Mouse (Mus musculus): ENCODE results near the gene Thbs1. TPM values are rescaled to one million over a fixed set of nuclear protein-coding genes. Genes with fewer than 3 reads are reported as not detected.

Thbs1 gene
- total and polyA plus RNA-seq, 3 experiments: 0.01 TPM; not detected in 2

GRCm38 (mm10) chr2:118075165-118075564 lies 36.5 kb upstream of the Thbs1 start:
- H3K9me3 ChIP-seq (replicated peaks): peaks cover 44% of the 10 kb centered on the region
- no peaks in the 10 kb centered on the region for H3K36me3 ChIP-seq (replicated peaks)

GRCm38 (mm10) chr2:118079131-118079530 lies 32.5 kb upstream of the Thbs1 start:
- Histone ChIP-seq H3K9me3 (replicated peaks) (peaks cover 33% of the 10 kb centered on the region), H3K4me1 (ENCODE audit: insufficient read depth, low read depth, low read length) (no peaks in the 10 kb centered on the region), H3K27me3 (ENCODE audit: insufficient read depth, low read length) (no peaks in the 10 kb centered on the region), H3K36me3 (replicated peaks) (no peaks in the 10 kb centered on the region), H3K4me3 (ENCODE audit: low read depth, low read length) (no peak overlapping the region)
- no peak for TF ChIP-seq GATA2 (IDR thresholded peaks at IDR 0.05; ENCODE audit: borderline replicate concordance, low read depth, low read length)
- no peak for TF ChIP-seq TAL1 (conservative IDR thresholded peaks at IDR 0.05; ENCODE audit: low read depth, low read length)
- TF ChIP-seq CTCF (IDR thresholded peaks at IDR 0.05; ENCODE audit: low read depth, low read length): no peak
- TF ChIP-seq GATA1 (IDR thresholded peaks at IDR 0.05; ENCODE audit: borderline replicate concordance, low read length): no peak
- no peak for TF ChIP-seq POLR2AphosphoS5 (IDR thresholded peaks at IDR 0.05; ENCODE audit: insufficient replicate concordance, low read depth, low read length)
- ATAC-seq (ENCODE audit: extremely low read depth, insufficient number of reproducible peaks, low FRiP score, poor library complexity, severe bottlenecking): no peak; the same call in 1 of the 2 replicates
- DNase-seq (ENCODE audit: low spot score): no peak

More at GRCm38 (mm10) chr2:118075165-118075564, 36.5 kb upstream of the Thbs1 start:
- Histone ChIP-seq H3K27me3 (ENCODE audit: insufficient read depth, low read length) (no peaks in the 10 kb centered on the region), H3K4me3 (ENCODE audit: low read depth, low read length) (no peak overlapping the region), H3K4me1 (ENCODE audit: insufficient read depth, low read depth, low read length) (no peaks in the 10 kb centered on the region)
- DNase-seq (ENCODE audit: low spot score): no peak
- TF ChIP-seq CTCF (IDR thresholded peaks at IDR 0.05; ENCODE audit: low read depth, low read length) (no peak), GATA1 (IDR thresholded peaks at IDR 0.05; ENCODE audit: borderline replicate concordance, low read length) (no peak), TAL1 (conservative IDR thresholded peaks at IDR 0.05; ENCODE audit: low read depth, low read length) (no peak), POLR2AphosphoS5 (IDR thresholded peaks at IDR 0.05; ENCODE audit: insufficient replicate concordance, low read depth, low read length) (no peak), GATA2 (IDR thresholded peaks at IDR 0.05; ENCODE audit: borderline replicate concordance, low read depth, low read length) (no peak)
- no peak for ATAC-seq (ENCODE audit: extremely low read depth, insufficient number of reproducible peaks, low FRiP score, poor library complexity, severe bottlenecking)

GRCm38 (mm10) chr2:118081581-118081980 lies 30.1 kb upstream of the Thbs1 start:
- H3K36me3 ChIP-seq (replicated peaks): no peaks in the 10 kb centered on the region
- no peaks in the 10 kb centered on the region for H3K4me1 ChIP-seq (ENCODE audit: insufficient read depth, low read depth, low read length)

GRCm38 (mm10) chr2:118083652-118084051 lies 28.0 kb upstream of the Thbs1 start:
- Histone ChIP-seq H3K36me3 (replicated peaks) (no peaks in the 10 kb centered on the region), H3K4me1 (ENCODE audit: insufficient read depth, low read depth, low read length) (no peaks in the 10 kb centered on the region), H3K4me3 (ENCODE audit: low read depth, low read length) (no peak overlapping the region), H3K27me3 (ENCODE audit: insufficient read depth, low read length) (no peaks in the 10 kb centered on the region), H3K9me3 (replicated peaks) (peaks cover 29% of the 10 kb centered on the region)
- ATAC-seq (ENCODE audit: extremely low read depth, insufficient number of reproducible peaks, low FRiP score, poor library complexity, severe bottlenecking) (no peak), DNase-seq (ENCODE audit: low spot score) (no peak)
- TF ChIP-seq GATA1 (IDR thresholded peaks at IDR 0.05; ENCODE audit: borderline replicate concordance, low read length) (no peak), POLR2AphosphoS5 (IDR thresholded peaks at IDR 0.05; ENCODE audit: insufficient replicate concordance, low read depth, low read length) (no peak), CTCF (IDR thresholded peaks at IDR 0.05; ENCODE audit: low read depth, low read length) (no peak), TAL1 (conservative IDR thresholded peaks at IDR 0.05; ENCODE audit: low read depth, low read length) (no peak), GATA2 (IDR thresholded peaks at IDR 0.05; ENCODE audit: borderline replicate concordance, low read depth, low read length) (no peak)

More at GRCm38 (mm10) chr2:118081581-118081980, 30.1 kb upstream of the Thbs1 start:
- H3K4me3 ChIP-seq (ENCODE audit: low read depth, low read length): no peak overlapping the region
- TF ChIP-seq GATA1 (IDR thresholded peaks at IDR 0.05; ENCODE audit: borderline replicate concordance, low read length): no peak
- no peak for TF ChIP-seq GATA2 (IDR thresholded peaks at IDR 0.05; ENCODE audit: borderline replicate concordance, low read depth, low read length)
- TF ChIP-seq POLR2AphosphoS5 (IDR thresholded peaks at IDR 0.05; ENCODE audit: insufficient replicate concordance, low read depth, low read length): no peak
- DNase-seq (ENCODE audit: low spot score): no peak
- H3K9me3 ChIP-seq (replicated peaks): peaks cover 34% of the 10 kb centered on the region
- no peak for ATAC-seq (ENCODE audit: extremely low read depth, insufficient number of reproducible peaks, low FRiP score, poor library complexity, severe bottlenecking)
- H3K27me3 ChIP-seq (ENCODE audit: insufficient read depth, low read length): no peaks in the 10 kb centered on the region

GRCm38 (mm10) chr2:118084693-118085092 lies 27.0 kb upstream of the Thbs1 start:
- no peaks in the 10 kb centered on the region for H3K36me3 ChIP-seq (replicated peaks)
- H3K9me3 ChIP-seq (replicated peaks): peaks cover 23% of the 10 kb centered on the region
- H3K27me3 ChIP-seq (ENCODE audit: insufficient read depth, low read length): no peaks in the 10 kb centered on the region
- no peak for ATAC-seq (ENCODE audit: extremely low read depth, insufficient number of reproducible peaks, low FRiP score, poor library complexity, severe bottlenecking)
- DNase-seq (ENCODE audit: low spot score): no peak
- H3K4me3 ChIP-seq (ENCODE audit: low read depth, low read length): no peak overlapping the region
- no peaks in the 10 kb centered on the region for H3K4me1 ChIP-seq (ENCODE audit: insufficient read depth, low read depth, low read length)
- no peak for TF ChIP-seq CTCF (IDR thresholded peaks at IDR 0.05; ENCODE audit: low read depth, low read length)

- no peak for DNase-seq (ENCODE audit: low spot score)
- Histone ChIP-seq H3K36me3 (replicated peaks) (no peaks in the 10 kb centered on the region), H3K4me3 (ENCODE audit: low read depth, low read length) (no peak overlapping the region), H3K9me3 (replicated peaks) (peaks cover 19% of the 10 kb centered on the region), H3K4me1 (ENCODE audit: insufficient read depth, low read depth, low read length) (no peaks in the 10 kb centered on the region), H3K27me3 (ENCODE audit: insufficient read depth, low read length) (no peaks in the 10 kb centered on the region)
- ATAC-seq (ENCODE audit: extremely low read depth, insufficient number of reproducible peaks, low FRiP score, poor library complexity, severe bottlenecking): no peak
- TF ChIP-seq POLR2AphosphoS5 (IDR thresholded peaks at IDR 0.05; ENCODE audit: insufficient replicate concordance, low read depth, low read length) (no peak), CTCF (IDR thresholded peaks at IDR 0.05; ENCODE audit: low read depth, low read length) (no peak)
These were observed 26.0 kb upstream of the Thbs1 start for GRCm38 (mm10) chr2:118085647-118086046.

GRCm38 (mm10) chr2:118087044-118087726 lies 24.5 kb upstream of the Thbs1 start:
- DNase-seq (ENCODE audit: low spot score) (no peak), ATAC-seq (ENCODE audit: extremely low read depth, insufficient number of reproducible peaks, low FRiP score, poor library complexity, severe bottlenecking) (no peak)
- Histone ChIP-seq H3K9me3 (replicated peaks) (peaks cover 23% of the 10 kb centered on the region), H3K27me3 (ENCODE audit: insufficient read depth, low read length) (no peaks in the 10 kb centered on the region), H3K36me3 (replicated peaks) (no peaks in the 10 kb centered on the region), H3K4me1 (ENCODE audit: insufficient read depth, low read depth, low read length) (no peaks in the 10 kb centered on the region), H3K4me3 (ENCODE audit: low read depth, low read length) (no peak overlapping the region)
- TF ChIP-seq POLR2AphosphoS5 (IDR thresholded peaks at IDR 0.05; ENCODE audit: insufficient replicate concordance, low read depth, low read length) (no peak), GATA1 (IDR thresholded peaks at IDR 0.05; ENCODE audit: borderline replicate concordance, low read length) (no peak), GATA2 (IDR thresholded peaks at IDR 0.05; ENCODE audit: borderline replicate concordance, low read depth, low read length) (no peak), TAL1 (conservative IDR thresholded peaks at IDR 0.05; ENCODE audit: low read depth, low read length) (no peak), CTCF (IDR thresholded peaks at IDR 0.05; ENCODE audit: low read depth, low read length) (no peak)

All from G1E (cell line).